Mouse (Mus musculus): ENCODE results near the gene Ccdc78.
"Not testable (repeated sequence)": the region's sequence is repeated elsewhere in the genome, so short reads cannot be mapped to it uniquely, and the experiment has no call there.

Ccdc78 gene

DNA sequence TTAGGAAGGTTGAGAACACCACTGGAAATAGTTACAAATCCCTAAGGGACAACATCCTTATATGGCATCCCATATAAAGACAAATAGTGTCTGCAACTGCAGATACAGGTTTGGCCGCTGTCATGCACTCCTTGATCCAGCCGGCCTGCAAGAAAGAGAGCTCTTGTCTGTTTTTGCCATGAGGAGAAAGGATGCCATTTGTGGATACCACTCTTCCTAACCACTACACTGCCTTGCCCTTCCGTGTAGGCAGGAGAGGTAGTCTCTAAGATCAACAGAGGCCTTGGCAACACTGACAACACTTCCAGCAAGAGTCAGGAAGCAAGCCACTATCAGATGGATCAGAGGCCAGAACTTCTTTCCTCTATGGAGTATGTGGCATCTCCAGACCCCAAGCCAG is at the start of gene Ccdc78:
Ccdc78 (plus strand) TSS at position 301 of the 400 bp plus-strand sequence.
- DNase-seq (ENCODE audit: low spot score in 2 of 2) = no peak

DNA sequence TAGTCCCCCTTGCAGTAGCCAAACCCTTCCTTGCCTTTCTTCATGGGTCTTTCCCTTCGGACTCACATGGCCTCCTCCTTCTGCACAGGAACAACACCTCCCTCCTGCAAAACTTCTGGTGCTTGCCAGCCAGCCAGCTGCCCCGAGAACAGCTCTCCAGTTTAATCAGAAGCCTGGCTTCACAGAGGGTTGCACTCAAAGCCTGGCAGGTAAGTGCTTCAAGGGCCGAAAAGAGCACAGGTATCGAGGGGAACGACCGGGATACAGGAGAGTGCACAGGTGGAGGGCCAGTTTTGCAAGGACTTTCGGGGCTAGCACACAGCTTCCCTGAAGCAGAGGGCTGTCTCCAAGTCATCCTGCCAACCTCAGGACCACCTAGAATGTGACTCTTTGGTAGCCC is 47.5 kb upstream of the Ccdc78 start:
- no peak for DNase-seq (ENCODE audit: low spot score in 2 of 2)

DNA sequence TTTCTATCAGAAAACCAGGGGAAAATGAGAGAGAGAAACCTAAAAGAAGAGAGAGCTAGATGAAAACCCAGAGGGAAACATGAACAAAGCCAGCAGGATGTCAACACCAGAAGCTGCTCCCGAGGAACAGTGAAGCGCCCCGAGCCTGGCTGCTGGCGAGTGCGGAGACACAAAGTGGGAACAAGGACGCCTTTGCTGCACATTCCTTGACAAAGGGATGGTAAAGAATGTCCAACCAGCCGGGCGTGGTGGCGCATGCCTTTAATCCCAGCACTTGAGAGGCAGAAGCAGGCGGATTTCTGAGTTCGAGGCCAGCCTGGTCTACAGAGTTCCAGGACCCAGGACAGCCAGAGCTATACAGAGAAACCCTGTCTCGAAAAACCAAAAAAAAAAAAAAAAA is 44.9 kb upstream of the Ccdc78 start:
- not testable (repeated sequence) for DNase-seq (ENCODE audit: low spot score in 2 of 2)

DNA sequence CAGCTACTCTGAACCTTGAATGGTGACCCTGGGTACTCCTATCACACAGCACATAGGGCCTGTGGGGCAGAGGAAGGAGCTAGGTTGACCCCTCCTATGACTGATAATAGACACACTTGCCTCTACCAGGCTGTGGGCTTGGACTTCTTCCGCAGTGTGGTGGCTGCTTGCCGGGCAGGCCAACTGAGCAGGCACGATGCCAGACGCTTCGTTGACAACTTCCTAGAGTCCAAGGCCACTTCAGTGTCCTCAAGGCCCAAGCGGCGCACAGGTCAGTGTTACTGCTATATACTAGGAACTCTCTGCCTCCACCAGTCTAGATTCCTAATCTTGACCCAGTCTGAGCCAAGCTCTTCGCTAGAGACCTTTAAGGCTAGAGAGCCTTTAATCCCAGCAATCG is 42.5 kb upstream of the Ccdc78 start:
- DNase-seq (ENCODE audit: low spot score in 2 of 2) = no peak

GRCm38 (mm10) chr17:25744311-25744710 is 42.1 kb upstream of the Ccdc78 start:
- no peak for DNase-seq (ENCODE audit: low spot score in 2 of 2)

GRCm38 (mm10) chr17:25748238-25748637 is 38.1 kb upstream of the Ccdc78 start:
- DNase-seq (ENCODE audit: low spot score in 2 of 2) = no peak

GRCm38 (mm10) chr17:25749314-25749713 is 37.1 kb upstream of the Ccdc78 start:
- no peak for DNase-seq (ENCODE audit: low spot score in 2 of 2)

- no peak for DNase-seq (ENCODE audit: low spot score in 2 of 2)
These were observed 34.9 kb upstream of the Ccdc78 start for GRCm38 (mm10) chr17:25751446-25751845.

DNA sequence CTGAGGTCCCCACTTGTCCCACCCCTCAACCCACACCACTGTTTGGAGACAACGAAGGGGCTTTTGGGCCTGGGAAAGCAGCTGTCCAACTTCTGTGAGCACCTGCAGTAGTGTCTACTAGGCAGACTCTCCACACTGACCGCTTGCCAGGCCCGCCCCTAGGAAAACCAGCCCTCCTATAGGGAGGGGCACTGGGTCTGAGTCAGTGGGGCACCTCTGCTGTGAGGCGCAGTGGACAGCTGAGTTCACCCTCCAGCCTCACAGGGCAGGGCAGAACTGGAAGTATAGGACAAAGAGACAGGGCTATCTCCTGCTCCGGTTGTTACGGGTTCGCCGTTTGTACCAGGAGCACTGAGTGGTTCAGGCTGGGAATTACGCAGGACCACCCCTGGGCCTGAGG is 32.1 kb upstream of the Ccdc78 start, which contains the start of gene Msln:
Msln (minus strand) TSS at position 138 of the 400 bp plus-strand sequence.
- no peak for DNase-seq (ENCODE audit: low spot score in 2 of 2)

GRCm38 (mm10) chr17:25755086-25755485 is 31.3 kb upstream of the Ccdc78 start:
- DNase-seq (ENCODE audit: low spot score in 2 of 2) = no peak

- no peak for DNase-seq (ENCODE audit: low spot score in 2 of 2)
These were observed 30.6 kb upstream of the Ccdc78 start for GRCm38 (mm10) chr17:25755627-25756377.

GRCm38 (mm10) chr17:25756378-25757242 is 29.8 kb upstream of the Ccdc78 start:
- DNase-seq (ENCODE audit: low spot score in 2 of 2) = no peak

DNA sequence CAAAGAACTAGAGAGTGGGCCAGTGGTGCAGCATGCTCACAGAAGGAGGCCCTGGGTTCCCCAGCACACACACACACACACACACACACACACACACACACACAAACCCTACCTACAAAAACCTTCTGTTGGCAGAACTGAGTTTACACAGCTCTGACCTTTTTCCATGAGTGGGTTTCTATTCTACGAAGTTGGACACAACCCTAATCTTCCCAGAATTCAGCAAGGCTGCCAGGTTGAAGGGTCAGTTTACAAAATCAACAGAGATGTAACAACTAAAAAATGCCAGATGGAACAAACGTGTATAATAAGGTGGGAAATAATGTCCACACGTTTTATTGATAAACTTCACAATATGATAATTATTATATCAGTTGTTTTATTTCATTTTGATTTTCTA is 28.7 kb upstream of the Ccdc78 start:
- no peak for DNase-seq (ENCODE audit: low spot score in 2 of 2)

DNA sequence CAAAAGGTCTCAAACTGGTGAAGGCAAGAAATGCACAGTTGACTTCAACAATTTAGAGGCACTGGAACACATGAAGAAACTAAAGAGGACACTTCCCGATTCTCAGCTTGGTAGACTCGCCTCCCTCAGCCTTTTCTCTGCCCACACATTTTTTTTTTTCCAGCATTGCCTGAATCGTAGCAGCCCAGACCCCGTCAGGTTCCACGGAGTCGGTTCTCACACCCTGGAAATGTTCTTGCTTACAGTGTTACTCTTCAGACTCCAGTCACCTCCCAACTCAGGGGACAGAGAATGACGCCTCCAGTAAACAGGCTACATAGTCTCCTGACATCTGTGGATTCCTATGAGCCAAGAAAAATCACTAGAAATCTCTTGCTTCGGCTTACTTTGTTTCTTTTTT is 26.2 kb upstream of the Ccdc78 start:
- DNase-seq (ENCODE audit: low spot score in 2 of 2) = no peak

DNA sequence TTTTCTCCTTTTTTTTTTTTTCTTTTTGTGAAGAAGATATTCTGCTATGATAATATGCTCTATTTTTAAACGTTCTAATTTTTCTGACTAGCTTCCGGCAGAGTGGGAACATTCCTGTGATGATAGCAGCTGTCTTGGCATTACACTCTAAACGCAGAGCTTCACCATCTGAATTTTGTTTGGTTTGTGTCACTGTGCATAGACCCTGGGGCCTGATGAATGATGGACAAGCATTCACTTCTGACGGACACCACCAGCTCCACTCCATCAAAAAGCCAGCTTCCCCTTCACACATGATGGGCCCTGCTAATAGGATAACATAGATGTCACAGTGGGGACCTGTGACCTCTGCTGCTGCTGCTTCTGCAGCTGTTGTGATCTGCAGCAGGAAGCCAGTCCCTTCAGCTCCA is 24.8 kb upstream of the Ccdc78 start:
- DNase-seq (ENCODE audit: low spot score in 2 of 2) = no peak

GRCm38 (mm10) chr17:25762591-25762990 is 23.8 kb upstream of the Ccdc78 start:
- no peak for DNase-seq (ENCODE audit: low spot score in 2 of 2)

DNA sequence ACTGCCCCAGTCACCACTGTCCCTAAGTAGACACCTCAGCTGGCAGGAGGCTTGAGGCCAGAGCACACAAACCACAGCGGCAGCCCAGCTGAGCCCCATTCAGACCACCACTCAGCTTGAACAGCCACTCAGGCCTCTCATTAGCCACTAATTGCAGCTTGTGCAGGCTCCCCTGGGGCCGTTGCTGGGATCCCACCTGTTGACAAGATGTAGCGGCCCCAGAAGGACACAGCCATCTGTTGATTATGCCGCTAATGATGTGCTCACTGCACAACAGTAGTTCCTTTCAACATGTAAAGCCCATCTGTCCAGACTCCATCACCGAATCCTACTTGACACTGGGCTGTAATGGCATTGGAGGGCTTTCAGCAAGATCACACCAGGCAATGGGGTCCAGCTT is 20.5 kb upstream of the Ccdc78 start:
- DNase-seq (ENCODE audit: low spot score in 2 of 2) = no peak

DNA sequence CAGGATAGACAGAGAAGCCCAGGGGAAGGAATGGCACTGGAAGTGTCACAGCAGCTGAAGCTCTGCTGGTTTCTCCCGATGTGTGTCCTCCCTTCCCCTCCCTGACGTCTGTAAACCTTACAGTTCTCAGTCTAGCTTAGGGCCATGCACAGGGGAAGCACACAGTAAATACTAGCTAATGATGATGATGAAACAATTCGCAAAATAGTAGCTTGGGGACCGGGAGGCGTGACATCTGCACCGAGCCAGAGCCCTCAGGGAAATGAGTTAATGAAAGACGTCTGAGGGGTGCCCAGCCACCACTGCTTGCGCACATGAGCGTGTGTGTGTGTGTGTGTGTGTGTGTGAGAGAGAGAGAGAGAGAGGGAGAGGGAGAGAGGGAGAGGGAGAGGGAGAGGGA is 17.0 kb upstream of the Ccdc78 start:
- no peak for DNase-seq (ENCODE audit: low spot score in 2 of 2)

GRCm38 (mm10) chr17:25773549-25774120 is 12.7 kb upstream of the Ccdc78 start, which contains the start of gene Narfl:
Gene Narfl (plus strand): TSS chr17:25773776.
- peak; percentile 96 to 100 for DNase-seq (ENCODE audit: low spot score in 2 of 2)

DNA sequence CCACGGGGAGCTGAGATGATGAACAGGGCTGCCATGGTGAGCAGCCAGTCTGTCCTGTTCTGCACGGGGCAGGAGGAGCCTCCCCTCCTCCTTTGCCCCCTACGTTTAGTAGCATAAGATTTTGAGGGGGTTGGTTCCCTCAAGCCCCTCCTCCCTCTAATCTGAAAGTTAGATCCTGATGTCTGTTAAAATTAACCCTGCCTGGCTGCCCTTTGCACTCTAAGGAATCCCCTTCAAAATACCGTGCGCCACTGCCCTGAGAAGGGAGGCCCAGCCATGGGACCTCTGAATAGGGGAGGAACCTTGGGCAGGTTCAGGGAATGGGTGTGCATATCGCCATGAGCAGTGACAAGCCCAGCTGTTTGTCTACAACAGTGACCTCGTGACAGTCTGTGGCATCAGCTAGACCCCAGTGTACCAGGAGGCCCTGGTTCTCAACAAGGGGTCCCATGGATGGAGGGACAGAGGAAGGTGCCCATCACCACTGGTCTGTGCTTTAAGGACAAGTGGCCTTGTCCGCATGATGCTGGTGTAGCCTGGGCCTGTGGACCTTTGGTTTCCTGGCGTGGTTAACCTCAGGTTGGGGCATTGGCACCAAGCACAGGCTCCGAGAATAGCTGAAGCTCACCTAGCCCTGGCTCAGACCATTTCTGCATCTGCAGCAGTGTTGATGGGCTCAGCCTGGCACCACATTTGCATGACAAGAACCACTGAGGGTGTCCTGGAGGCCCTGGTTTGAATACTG is 10.9 kb upstream of the Ccdc78 start:
- DNase-seq (ENCODE audit: low spot score in 2 of 2) = no peak

DNA sequence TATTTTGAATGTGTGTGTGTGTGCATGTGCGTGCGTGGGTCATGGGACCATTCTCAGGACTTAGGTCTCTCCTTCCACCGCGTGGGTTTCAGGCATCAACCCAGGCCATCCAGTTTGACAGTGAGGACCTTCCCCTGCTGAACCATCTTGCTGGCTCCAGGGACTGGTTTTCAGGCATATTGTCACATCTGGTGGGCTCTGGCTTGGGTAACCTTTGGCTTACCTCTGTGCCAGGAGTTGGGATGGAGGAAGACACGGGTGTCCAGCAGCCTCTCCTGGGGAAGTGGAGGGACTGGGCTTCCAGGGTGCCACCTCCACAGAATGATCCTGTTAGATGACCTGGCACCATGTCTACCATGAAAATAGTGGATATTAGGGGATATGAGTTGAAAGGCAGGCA is 8.4 kb upstream of the Ccdc78 start:
- DNase-seq (ENCODE audit: low spot score in 2 of 2) = no peak

DNA sequence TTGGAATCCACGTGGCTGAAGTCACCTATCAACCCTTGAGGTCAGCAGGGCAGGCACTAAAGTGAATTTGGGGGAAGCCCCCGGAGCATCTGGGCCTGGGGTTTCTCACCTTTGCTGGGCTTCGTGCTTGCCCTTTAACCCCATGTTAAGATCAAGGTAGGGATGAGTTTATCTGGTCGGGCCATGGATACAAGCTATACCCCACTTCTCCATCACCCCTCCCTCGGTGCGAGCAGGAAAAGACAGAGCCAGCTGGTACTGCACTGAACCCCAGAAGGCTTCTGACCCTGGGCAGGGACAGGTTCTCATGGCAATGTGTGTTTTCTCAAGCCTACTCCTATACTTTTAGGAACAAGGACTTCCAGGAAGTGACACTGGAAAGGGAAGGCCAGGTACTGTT is 5.0 kb upstream of the Ccdc78 start:
- DNase-seq (ENCODE audit: low spot score in 2 of 2) = peak in 1 of 2 experiments; percentile 54
